Mouse (Mus musculus): ENCODE measurements around the gene Eps8l3. TPM values are rescaled to one million over a fixed set of nuclear protein-coding genes. Genes with fewer than 3 reads are reported as not detected.

The Eps8l3 gene
- total RNA-seq, 2 experiments from 2014 or later: not detected

DNA sequence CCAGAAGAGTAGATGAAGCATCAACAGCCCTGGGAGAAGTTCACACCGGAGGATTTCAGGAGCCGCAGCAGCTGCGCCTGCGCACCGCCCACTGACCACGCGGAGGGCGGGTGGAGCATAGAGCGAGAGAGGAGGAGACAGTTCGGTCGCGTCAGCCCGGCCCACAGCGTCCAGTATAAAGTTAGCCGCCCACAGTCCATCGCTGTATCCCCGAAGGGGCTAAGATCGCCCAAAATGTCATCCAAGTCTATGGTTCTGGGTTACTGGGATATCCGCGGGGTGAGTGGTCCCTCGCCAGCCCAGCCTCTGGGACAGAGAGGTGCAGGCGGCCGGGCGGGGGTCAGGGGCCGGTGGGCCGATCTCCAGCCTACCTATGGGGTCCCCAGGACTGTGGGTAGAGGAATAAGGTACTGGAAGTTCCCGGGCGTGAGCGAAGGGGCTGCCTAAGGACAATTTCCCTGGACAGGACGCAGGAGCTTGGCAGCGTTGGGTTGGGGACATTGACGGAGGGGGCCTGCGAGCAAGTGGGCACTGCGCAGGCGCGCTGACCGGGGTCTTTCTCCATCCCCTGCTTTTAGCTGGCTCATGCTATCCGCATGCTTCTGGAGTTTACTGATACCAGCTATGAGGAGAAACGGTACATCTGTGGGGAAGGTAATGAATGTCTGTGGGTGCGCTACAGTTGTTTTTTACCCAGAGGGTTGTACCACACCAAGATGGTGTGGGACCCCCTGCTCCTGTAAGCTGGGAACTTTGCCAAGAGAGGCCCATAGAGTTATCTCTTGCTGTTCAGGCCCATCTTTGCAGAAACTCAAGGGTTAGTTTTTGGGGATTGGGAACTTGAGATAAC lies 18.9 kb downstream of the Eps8l3 start, which contains the start of gene Gstm5:
Gene Gstm5, plus strand, starts transcription at position 102 of the 850 bp plus-strand sequence.
- DNase-seq: peak; percentile 91 to 94

DNA sequence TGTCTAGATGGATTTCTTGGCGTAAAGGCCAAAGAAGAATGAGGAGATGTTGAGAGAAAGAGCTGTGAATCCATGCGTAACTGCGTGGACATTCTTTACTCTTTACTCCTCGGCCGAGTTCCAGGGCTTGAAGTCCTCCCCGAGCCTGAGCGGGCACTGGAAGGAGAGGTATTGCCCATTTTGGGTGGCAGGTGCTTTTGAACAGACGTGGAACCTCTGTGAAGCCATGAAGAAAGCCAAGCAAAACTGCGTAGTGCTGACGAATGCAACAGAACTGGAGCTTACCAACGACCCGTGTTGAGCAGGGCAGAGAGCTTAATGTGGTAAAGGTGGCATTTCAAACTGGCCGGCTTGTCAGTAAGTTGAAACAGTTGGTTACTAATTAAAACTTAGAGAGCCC lies 21.7 kb downstream of the Eps8l3 start:
- no peak for DNase-seq

DNA sequence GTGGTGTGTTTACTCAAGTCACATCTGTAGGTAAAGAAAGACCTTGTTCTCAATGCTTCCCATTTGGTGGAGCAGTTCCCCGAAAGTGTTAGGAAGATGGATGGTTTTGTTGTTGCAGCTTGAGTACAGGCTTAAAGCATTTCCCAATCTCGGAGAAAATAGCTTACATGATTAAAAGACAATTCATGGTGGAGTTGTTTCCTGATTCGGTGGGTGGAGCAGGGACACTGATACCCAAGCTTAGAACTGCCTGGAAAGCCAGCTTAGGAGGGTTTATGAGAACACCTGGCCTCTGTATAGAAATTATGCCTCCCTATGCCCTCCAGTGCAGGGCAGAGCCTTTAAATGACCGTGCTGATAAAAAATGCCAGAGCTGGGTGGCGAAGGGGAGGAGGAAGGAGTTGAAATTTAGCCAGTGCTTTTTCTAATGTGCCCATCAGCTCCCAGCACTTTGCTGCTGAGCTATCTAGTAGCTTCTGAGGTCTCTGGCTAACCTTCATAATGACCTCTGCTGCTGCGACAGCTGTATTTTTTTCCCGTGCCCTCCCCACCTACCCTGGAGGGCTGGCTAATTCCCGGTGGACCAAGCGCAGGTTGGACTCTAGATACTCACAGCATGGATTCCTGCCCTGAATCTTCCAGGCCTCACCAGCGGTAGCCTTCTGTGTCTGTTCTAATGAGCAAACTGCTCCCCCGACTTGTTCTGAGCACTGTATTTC lies 24.1 kb downstream of the Eps8l3 start:
- DNase-seq: no peak

GRCm38 (mm10) chr3:107905942-107906341 lies 28.9 kb downstream of the Eps8l3 start:
- DNase-seq: no peak

DNA sequence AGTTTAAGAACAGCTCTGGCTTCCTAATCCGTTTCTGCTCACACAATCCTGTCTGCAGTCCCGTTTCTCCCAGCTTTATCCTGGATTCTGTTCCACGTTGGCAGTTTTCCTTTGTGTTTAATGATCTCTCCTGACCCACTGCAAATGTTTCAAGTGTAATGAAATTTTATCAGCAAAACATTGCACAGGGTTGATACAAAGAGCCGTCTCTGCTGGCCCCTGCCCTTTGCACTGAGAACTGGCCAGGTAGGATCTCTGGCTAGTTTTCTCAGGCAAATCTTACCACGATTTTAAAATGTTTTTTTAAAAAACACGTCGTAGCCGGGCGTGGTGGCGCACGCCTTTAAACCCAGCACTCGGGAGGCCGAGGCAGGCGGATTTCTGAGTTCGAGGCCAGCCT lies 39.6 kb downstream of the Eps8l3 start:
- DNase-seq: no peak

GRCm38 (mm10) chr3:107917097-107917496 lies 40.1 kb downstream of the Eps8l3 start:
- no peak for DNase-seq

DNA sequence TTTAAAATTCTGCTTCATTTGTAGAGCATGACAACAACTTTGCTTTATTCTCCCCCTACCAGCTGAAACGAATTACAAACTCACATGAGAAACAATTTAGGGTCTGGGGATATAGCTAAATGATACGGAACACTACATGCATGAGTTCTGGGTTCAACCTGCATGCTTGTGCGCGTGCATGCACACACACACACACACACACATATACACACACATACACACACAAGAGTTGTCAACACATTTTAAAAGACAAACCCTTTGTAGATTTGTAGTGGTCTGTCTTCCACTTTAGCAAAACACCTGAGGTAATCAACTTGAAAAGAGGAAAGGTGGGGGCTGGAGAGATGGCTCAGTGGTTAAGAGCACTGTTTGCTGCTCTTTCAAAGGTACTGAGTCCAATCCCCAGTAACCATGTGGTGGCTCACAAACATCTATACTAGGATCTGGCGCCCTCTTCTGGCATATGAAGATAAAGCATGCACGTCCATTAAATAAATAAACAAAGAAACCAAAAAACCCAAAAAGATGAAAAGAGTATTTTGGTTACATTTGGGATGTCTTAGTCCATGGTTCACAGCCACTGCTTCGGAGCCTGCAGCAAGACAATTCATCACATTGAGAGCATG lies 40.9 kb downstream of the Eps8l3 start:
- peak; percentile 37 to 63 for DNase-seq

DNA sequence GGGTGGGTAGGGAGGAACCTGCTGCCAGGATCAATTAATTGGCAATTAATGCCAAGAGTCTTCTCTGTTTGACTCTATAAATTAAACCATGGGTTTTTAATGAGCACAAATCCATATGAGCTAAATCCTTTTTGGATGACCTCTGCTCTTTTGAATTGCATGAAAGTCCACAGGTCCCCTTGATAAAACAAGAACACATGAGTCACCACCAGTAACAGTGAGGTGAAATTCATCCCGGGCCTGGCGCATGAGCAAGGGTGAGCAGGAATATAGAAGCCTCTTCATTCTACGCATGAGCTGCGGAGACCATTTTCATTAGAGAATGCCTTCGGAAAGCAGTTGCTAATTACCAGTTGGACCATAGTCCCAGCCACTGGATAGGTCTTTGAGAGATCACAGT lies 43.3 kb downstream of the Eps8l3 start:
- no peak for DNase-seq

- DNase-seq: no peak
Measured at GRCm38 (mm10) chr3:107925335-107925734, 48.3 kb downstream of the Eps8l3 start.

DNA sequence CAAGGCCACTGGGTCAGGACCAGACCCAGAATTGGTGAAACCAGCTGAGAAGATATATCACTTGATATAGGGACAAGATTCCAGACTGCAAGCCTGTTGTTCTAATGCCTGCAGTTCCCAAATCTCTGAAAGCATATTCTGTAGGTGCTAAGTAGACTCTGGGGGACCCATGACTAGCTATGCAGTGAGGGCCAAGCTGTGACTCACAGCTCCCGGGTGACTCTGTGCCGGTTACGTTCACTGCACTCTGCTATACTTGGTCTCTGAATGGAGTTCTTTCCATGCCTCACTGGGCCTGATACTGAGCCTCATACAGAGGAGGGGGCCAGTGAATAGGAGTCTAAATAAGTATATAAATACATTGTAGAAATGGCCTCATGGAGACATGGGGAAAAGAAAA lies 50.8 kb downstream of the Eps8l3 start:
- peak; percentile 51 to 63 for DNase-seq

- DNase-seq: no peak
Measured at GRCm38 (mm10) chr3:107928691-107929090, 51.7 kb downstream of the Eps8l3 start.

DNA sequence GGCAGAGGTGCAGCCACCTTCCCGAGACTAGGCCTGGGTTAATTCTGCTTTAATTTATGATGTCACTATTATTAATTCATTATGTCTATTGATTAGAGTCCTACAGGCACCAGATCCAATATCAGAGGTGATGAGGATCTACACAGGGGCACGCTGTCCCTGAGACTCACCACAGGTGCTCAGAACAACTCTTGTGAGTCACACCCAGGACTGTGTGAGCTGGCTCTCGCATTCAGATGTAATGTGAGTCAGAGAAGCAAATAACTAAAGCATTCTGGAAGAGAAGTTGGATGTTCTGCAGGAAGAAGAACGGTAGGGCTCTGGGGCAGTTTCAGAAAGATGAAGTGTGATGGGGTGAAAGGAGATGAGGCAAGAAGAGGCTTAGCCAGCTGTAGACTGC lies 52.2 kb downstream of the Eps8l3 start:
- no peak for DNase-seq

DNA sequence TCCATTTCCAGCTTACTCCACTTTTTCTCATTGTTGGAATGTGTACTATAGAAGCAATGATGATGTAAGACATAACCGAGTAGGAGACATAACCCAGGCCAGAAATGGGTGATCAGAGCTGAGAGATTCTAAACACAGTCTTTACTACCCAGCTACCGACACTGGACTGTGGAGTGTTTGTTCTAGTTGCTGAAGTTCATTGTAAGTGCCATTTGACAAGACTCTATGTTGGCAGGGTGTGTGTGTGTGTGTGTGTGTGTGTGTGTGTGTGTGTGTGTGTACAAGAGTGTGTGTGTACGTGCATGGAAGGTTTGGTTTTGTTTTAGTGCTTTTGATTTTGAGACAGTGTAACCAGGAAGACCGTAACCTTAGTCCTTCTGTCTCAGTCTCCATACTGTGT lies 52.7 kb downstream of the Eps8l3 start:
- no peak for DNase-seq

- no peak for DNase-seq
Measured at GRCm38 (mm10) chr3:107931134-107931533, 54.1 kb downstream of the Eps8l3 start.

GRCm38 (mm10) chr3:107931670-107932069 lies 54.6 kb downstream of the Eps8l3 start, which contains the start of gene Gstm7:
Gstm7 (minus strand) TSS chr3:107931817.
- DNase-seq: peak; percentile 99 to 100

DNA sequence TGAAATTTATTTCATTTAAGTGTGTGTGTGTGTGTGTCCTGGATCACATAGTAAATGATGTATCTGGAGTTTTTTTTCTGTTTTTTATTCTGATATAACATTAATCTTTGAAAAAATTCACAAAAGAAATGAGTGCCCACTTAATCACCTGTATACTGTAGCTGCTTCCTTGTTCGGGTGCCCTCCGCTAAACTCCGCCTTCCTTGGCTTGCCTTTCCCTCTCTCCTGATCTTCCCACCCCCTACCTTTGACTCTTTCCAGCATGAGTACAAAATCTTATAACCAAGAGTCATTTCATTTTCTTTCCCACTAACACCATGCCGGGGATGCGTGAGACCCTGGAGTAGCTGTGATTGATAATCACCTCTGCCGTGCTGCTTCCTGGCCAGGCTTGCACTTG lies 55.1 kb downstream of the Eps8l3 start:
- DNase-seq: no peak

DNA sequence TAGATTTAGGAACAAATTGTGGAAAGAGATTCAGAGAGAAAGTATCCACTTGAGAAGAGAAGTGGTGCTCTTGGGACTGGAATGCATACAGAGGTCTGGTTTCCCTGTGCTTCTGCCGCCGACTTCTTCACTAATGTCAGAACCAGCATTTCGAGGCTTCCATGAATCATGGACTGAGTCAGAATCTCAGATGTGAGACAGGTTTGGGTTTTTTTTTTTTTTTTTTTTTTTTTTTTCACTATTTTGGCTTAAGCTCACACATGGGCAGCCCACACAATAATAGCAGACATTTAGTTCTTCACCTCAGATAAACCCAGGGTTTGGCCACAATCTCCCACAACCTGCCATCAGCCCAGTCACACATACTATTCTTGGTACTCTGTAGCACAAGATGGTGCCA lies 58.2 kb downstream of the Eps8l3 start:
- DNase-seq: no peak

GRCm38 (mm10) chr3:107935888-107936287 lies 58.9 kb downstream of the Eps8l3 start:
- no peak for DNase-seq

DNA sequence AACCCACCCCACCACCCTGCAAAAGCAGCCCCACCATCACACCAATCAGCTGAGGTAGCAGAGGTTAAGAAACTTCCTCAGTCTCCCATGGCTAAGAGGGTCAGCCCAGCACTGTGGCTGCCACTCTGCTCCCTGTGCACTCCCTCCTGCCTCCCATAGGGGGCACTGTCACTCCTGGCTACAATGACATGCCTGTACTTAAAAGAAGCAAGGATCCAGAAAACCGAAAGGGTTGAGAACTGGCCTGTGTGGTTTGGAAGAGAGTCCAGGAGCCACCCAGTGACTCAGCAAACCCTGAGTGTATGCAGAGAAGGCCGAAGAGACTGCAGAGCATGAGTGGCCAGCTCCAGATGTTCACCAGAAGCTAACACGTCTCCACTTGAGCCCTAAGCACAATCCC lies 62.4 kb downstream of the Eps8l3 start:
- peak; percentile 81 to 85 for DNase-seq

- no peak for DNase-seq
Measured at GRCm38 (mm10) chr3:107939830-107940229, 62.8 kb downstream of the Eps8l3 start.

DNA sequence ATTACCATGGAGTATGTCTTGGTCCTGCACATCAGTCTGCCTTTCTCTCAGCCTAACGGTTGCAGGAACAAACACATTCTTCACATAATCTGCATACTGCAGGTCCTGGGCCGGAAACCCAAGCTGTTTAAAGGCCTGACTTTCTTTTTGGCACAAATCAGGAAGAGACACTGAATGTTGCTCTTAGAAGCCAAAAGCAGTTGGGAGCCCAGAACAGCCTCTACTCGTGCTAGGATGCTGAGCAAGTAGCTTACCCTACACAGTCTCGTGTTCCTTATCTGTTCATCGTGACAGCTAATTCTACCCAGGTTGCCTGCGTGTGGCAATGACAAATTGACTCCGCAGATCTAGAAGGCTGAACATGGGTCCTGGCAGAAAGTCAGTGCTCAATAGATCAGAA lies 63.5 kb downstream of the Eps8l3 start:
- DNase-seq: no peak

DNA sequence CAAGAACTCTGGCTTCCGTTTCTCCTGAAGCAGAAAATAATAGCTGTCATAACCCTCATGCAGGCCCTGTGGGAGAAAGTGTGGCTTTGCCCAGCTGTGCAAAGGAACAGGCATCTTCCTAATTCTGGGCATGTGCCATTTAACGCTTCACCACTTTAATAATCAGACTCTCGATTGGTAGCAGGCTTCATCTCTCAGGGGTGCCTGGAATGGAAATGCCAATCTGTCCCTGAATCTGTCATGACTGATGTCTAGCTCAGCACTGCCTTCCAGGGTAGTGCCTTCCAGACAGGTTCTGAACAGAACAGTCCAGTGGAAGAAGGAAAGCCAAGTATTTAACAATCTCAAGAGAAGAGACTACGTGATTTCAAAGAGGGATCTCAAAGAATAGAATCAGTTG lies 64.2 kb downstream of the Eps8l3 start:
- no peak for DNase-seq

Data from adrenal gland, postnatal 36 days (tissue).